Mouse (Mus musculus) heart, postnatal 25 days (tissue): ENCODE results near the gene Actg2. TPM values are rescaled to one million over a fixed set of nuclear protein-coding genes. Genes with fewer than 3 reads are reported as not detected.
A peak's percentile ranks its signal among the peaks of the same experiment; 100 is the strongest.

ENCODE experiments used
- DNase-seq: peaks from one replicate; pipeline ENCODE4 v3.0.0; 2022; ENCODE audit warnings: low spot score
- intact Hi-C: fragments of 180-260 bp; cut with DNase I; formaldehyde crosslinking; loops from one replicate; pipeline ENCODE4 v1.15.1; 2025
- total RNA-seq, 2 experiments: library from RNA; stranded (reverse); gene quantifications; 2 replicates each; pipeline ENCODE4 v1.2.3; 2021

The Actg2 gene
- total RNA-seq, 2 experiments from 2014 or later: 1.6 to 2.2 TPM

DNA sequence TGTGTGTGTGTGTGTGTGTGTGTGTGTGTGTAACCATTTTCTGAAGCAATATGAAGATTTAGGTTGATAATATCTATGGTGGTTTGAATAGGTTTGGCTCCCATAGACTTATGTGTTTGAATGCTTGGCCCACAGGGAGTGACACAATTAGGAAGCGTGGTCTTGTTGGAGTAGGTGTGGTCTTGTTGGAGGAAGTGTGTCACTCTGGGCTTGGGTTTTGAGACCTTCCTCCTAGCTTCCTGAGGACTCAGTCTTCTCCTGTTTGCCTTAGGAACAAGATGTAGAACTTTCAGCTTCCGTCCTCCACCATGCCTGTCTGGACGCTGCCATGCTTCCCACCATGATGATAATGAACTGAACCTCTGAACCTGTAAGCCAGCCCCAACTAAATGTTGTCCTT, 17.4 kb downstream of the Actg2 start:
- no peak for DNase-seq
- intact Hi-C loops: no loop called here

DNA sequence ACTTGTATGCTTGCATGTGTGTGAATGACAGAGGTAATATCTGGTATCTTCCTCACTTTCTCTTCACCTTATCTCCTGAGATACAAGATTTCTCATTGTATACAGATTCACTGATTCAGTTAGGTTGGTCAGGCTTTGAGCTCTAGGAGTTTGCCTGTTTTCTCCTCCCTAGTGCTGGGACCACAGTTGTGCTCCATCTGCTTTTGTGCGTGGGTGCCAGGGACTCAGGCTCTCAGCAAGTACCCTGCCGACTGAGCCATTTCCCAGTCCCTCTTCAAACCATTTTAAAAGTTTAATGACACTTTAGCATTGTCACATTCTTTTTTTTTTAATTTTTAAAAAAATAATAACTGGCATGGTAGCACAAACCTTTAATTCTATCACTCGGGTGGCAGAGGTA, 20.9 kb downstream of the Actg2 start:
- intact Hi-C loops: no loop called here
- DNase-seq: no peak

- DNase-seq: peak; percentile 14
- intact Hi-C loops: loop anchor here (1.0 kb wide), 1 partner anchor 156 kb away; no protein-coding TSS in a partner anchor
Measured at GRCm38 (mm10) chr6:83512495-83512894, 23.6 kb downstream of the Actg2 start.

DNA sequence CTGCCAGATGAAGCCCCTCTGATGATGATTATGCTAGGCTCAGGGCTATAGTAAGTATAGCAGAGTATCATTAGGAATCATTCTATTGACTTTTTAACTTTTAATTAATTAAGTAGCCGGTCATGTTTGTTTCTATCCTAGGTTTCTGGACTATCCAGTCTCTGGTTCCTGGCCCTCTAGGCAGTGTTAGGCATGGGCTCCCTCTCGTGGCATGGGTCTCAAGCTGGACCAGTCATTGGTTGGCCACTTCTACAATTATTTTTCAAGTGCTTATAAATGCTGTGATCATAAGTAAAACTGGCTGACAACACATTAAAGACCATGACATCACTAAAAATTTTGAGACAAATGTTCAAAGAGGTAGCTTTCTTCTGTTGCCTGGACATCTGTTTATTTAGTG, 25.9 kb downstream of the Actg2 start:
- DNase-seq: no peak
- intact Hi-C loops: no loop called here

GRCm38 (mm10) chr6:83509442-83509841, 26.6 kb downstream of the Actg2 start:
- intact Hi-C loops: loop anchor here (5.0 kb wide), 1 partner anchor 52 kb away; the partner anchor contains the start of gene Tet3

GRCm38 (mm10) chr6:83507168-83507546, 28.9 kb downstream of the Actg2 start:
- no peak for DNase-seq
- intact Hi-C loops: loop anchor here (5.0 kb wide), 1 partner anchor 50 kb away; the partner anchor contains the start of gene Tet3

More at GRCm38 (mm10) chr6:83509442-83509841, 26.6 kb downstream of the Actg2 start:
- no peak for DNase-seq

- DNase-seq: peak; percentile 96
- intact Hi-C loops: loop anchor here (5.0 kb wide), 1 partner anchor 49 kb away; the partner anchor contains the start of gene Tet3
Measured at GRCm38 (mm10) chr6:83506258-83507167, 29.6 kb downstream of the Actg2 start, which contains the start of gene Dguok. Gene Dguok (minus strand): TSS chr6:83506969.

DNA sequence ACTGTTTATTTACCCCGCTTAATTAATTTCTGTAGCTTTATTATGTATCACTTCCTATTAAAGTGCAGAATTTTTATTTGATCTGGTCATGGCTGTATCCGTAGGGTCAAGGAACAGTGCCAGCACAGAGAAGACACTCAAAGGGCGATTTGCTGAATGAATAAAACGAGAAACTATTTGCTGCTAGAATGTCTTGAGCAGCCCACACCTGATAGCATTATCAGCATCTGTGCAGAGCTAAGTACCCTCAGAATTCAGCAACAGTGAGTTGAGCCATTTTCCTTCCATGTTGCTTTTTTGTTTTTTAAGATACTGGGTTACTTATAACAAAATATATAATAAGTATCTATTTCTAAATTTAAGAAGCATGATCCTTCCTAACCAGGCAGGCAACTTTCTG, 30.5 kb downstream of the Actg2 start:
- DNase-seq: no peak
- intact Hi-C loops: loop anchor here (5.0 kb wide), 1 partner anchor 48 kb away; the partner anchor contains the start of gene Tet3

DNA sequence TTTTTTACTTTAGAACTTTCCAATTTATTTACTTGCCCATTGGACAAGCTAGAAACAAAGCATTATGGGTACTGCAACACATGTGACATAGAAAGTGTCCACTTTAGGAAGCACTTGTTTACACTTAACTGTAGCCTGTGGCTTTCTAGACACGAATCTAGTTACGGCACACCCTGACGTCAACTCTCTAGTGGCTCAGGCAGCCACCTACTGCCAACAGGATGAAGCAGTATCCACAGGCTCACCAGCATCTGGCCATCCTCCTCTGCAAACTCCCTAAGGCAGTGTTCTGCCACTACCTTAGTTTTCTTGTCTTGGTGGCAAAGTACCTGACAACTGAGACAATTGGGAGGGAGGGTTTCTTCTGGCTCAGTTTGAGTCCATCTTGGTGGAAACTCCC, 32.7 kb downstream of the Actg2 start:
- intact Hi-C loops: no loop called here
- DNase-seq: no peak

DNA sequence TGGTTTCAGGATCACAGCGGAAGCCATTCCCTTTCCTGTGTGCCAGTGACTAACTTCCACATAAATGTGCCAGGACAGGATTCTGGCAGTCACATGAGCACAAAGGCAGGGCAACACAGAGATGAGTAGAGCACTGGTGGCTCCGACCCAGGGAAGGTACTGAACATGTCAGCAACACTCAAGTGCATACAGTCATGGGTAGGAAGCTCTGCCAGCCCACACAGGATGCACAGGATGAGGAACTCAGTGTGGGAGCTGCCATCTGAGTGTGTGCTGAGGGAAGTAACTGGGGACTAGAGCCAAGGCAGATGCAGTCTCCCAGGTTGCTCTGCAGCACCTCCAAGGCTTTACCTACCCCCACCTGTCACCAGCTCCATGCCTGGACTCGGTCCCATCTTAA, 33.4 kb downstream of the Actg2 start:
- no peak for DNase-seq
- intact Hi-C loops: no loop called here

- intact Hi-C loops: no loop called here
- DNase-seq: no peak
Measured at GRCm38 (mm10) chr6:83501524-83502310, 34.3 kb downstream of the Actg2 start.

GRCm38 (mm10) chr6:83500462-83500861, 35.6 kb downstream of the Actg2 start:
- no peak for DNase-seq
- intact Hi-C loops: no loop called here

- intact Hi-C loops: no loop called here
- DNase-seq: no peak
Measured at GRCm38 (mm10) chr6:83499078-83499477, 37.0 kb downstream of the Actg2 start.

DNA sequence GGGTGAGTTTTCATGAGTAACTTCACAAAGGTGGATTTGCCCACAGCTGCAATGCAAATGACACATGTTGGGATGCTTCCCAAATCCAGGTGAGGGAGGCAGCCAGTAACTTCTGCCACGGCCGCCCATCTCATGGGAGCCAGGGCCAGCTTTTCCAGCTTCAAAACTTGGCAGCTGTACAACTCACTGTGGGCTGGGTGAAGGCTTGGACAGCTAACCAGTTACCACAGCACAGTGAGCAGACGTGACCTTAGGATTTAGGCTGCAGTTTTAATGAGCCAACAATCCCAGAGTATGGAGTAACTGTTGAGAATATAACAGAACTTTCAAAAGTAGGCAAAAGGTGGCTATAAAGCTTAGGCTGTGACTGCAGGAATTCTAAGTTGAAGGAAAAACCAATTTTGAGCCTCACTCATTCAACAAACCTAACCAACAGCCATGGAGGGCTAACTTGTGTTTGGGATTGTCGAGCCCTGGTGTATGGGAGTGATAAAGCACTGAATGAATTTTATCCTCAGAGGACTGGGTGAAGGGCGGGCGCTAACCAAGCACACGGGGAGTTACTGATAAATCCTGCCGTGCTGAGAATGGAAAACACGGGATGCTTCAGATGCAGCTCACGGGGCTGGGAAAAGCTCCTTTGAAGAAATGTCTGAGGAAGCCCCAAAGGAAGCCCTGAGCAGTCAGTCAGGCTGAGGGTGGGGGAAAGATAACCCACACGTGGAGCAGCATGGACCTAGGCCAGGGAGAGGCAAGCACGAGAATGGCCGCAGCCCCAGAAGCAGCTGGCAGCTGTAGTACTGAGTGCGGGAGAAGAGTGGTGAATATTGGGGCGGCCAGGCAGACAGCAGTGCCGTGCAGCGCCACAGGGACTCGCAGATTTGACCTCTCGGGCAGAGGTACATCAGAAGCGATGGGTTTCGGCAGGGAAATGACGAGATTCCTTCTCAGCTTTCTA, 39.0 kb downstream of the Actg2 start:
- intact Hi-C loops: no loop called here
- no peak for DNase-seq

DNA sequence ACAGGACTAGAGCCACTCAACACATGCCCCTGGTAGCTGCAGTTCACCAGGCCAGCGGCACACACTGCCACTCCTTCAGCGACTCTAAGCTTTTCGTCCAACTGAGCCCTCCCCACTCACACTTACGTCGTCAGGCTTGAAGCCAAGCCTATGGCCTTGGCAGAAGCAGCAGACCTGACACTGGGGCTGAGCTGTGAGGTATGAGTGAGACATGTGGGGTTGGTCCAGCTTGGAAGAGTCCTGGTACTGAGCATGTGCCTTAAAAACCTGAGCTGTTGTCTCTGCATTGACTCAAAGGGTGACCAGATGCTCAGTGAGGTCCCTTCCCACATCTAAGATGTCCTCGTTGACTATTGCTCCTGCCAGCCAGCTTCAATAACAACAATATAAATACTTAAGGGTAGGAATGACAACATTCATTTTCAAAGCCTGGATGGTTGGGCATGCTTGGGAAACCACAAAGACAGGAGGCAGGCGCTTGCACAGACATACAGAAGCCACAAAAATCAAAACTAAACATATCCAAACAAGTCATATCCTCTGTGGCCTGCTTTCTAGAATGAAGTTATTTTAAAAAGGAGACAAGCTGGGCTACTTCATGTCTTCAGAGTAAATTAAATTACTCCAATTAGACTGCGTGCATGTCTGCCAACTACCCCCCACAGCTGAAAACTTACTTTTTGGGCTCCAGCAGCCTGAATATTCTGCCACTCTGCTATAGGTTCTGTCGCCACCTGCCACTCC, 39.9 kb downstream of the Actg2 start:
- no peak for DNase-seq
- intact Hi-C loops: no loop called here

DNA sequence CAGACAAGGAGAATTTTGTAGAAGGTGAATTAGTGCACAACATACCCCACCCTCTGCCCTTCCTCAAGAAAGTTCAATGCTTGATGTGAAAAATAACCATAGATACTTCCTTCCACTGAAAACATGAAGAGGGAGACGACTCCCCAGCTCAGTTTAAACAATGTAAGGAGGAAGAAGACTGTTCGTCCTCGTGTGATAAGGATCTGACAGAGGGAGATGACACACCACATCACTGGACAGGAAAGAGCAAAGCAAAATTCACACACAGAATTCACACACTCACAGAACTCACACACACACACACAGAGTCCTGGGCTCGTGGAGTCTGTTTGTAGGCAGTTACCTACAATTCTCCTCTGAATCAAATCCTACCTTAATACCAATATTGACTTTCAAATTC, 45.4 kb downstream of the Actg2 start:
- DNase-seq: no peak
- intact Hi-C loops: no loop called here

DNA sequence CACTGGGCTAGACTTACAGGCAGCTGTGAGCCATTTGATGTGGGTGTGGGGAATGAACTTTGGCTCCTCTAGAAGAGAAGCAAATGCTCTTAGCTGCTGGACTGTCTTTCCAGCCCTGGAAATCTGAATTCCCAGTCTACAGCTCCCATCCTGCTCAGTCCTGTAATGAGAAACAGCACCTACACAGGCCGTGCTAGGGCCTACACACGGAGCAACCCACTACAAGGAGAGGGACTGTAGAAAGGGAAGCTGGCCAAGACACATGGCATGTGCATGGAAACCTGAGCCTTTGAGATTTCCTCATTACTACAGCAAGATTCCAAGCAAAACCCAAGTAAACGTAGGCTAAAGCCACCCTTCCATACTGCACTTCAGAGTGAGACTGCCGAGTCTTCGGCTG, 47.9 kb downstream of the Actg2 start:
- intact Hi-C loops: no loop called here
- DNase-seq: no peak

DNA sequence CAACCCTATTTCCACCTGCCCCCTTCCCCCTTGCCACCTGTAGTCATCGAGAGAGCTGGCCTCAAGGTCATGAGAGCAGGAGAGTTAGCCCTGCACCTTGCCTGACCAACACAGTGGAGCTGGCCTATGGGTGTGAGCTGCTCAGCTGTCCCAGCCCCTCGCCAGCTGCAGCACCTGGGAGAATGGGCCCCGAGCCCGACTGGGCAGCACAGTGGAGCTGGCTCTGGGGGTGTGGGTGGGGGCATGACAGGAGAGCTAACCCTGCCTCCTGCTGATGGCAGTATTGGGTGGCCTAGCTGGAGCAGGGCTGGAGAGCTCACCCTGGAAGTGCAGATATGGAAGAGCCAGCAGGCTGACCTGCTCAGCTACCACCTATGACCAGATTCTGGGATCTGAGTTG, 48.8 kb downstream of the Actg2 start:
- intact Hi-C loops: no loop called here
- no peak for DNase-seq

DNA sequence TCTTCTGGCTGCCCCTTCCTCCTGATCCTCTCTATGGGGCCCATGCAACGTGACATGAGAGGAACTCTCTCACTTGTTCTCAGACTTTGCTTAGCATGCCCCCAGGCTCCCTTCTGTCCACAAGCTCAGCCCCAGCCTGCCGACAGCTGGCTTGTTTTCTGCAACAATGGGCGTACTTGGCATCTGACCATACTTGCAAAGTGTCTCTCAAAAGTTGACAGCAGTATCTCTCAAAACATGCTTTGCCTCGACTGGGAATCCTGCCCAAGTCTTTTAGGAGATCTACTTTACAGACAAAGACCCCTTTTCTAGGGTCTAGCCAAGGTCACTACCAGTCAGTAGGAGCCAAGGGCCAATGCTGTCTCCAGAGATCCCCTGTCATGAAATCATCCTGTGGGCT, 50.2 kb downstream of the Actg2 start:
- intact Hi-C loops: no loop called here
- DNase-seq: no peak
